Mouse (Mus musculus) midbrain, embryonic 14.5 days (tissue): ENCODE measurements around the gene Zfp319. TPM values are rescaled to one million over a fixed set of nuclear protein-coding genes. Genes with fewer than 3 reads are reported as not detected.
A peak's percentile ranks its signal among the peaks of the same experiment; 100 is the strongest.

Experiments used
- ATAC-seq: fragments of 200-750 bp; cut with Nextera tagmentation; 2 replicates; pipeline ENCODE4 v1.8.0; 2017; ENCODE audit warnings: moderate number of reproducible peaks, moderate library complexity; ENCODE audit not compliant: low FRiP score, low TSS enrichment
- DNase-seq: peaks from one replicate; pipeline ENCODE4 v3.0.0-alpha.2; 2015
- H3K27ac ChIP-seq: fragments of 300-500 bp; sonication (generic); replicated peaks from 2 replicates; pipeline ENCODE4 v1.5.1; 2014; ENCODE audit warnings: mild to moderate bottlenecking, low read depth, low read length, moderate library complexity
- H3K27me3 ChIP-seq: fragments of 300-500 bp; sonication (generic); 2 replicates; pipeline ENCODE4 v1.6.1; 2014; ENCODE audit warnings: low read length, control low read depth, mixed read lengths; ENCODE audit not compliant: control insufficient read depth, insufficient read depth
- H3K36me3 ChIP-seq: fragments of 300-500 bp; sonication (generic); 2 replicates; pipeline ENCODE4 v1.6.1; 2014; ENCODE audit warnings: low read length, control low read depth; ENCODE audit not compliant: control insufficient read depth, insufficient read depth
- H3K4me1 ChIP-seq: fragments of 300-500 bp; sonication (generic); 2 replicates; pipeline ENCODE4 v1.6.1; 2014; ENCODE audit warnings: mild to moderate bottlenecking, antibody characterized with exemption, low read length, control low read depth; ENCODE audit not compliant: control insufficient read depth, insufficient read depth
- H3K4me2 ChIP-seq: fragments of 300-500 bp; sonication (generic); 2 replicates; pipeline ENCODE4 v1.6.1; 2014; ENCODE audit warnings: mild to moderate bottlenecking, low read length, moderate library complexity
- H3K4me3 ChIP-seq: fragments of 300-500 bp; sonication (generic); replicated peaks from 2 replicates; pipeline ENCODE4 v1.5.1; 2014; ENCODE audit warnings: low read depth, low read length
- H3K9ac ChIP-seq: fragments of 300-500 bp; sonication (generic); replicated peaks from 2 replicates; pipeline ENCODE4 v1.6.1; 2014; ENCODE audit warnings: mild to moderate bottlenecking, low read length, moderate library complexity
- H3K9me3 ChIP-seq: fragments of 300-500 bp; sonication (generic); 2 replicates; pipeline ENCODE4 v1.6.1; 2016; ENCODE audit warnings: low read length, control low read depth, mixed read lengths; ENCODE audit not compliant: control insufficient read depth
- WGBS: fragments of 180-500 bp; shearing (Covaris S2); extraction: QIAGEN DNeasy Blood & Tissue Kit; methylation state at CpG from one replicate; pipeline ENCODE4 v1.1.7; 2014; 5-methylcytosine and 5-hydroxymethylcytosine counted together
- polyA plus RNA-seq: library from polyadenylated mRNA; unstranded; fragments of >200 nt; fragmentation: Nextera tagmentation; extraction: Ambion mirVana; gene quantifications from 2 replicates; pipeline ENCODE4 v1.2.1, GENCODE M21; 2014

Gene Zfp319
- polyA plus RNA-seq, 1 experiment from 2014 or later = 17.9 TPM

GRCm38 (mm10) chr8:95352871-95353866, 21.4 kb upstream of the Zfp319 start:
- peak; percentile 59 for ATAC-seq
- peak; percentile 81 for DNase-seq
- peaks cover 24% of the 10 kb centered on the region for H3K4me1 ChIP-seq
- peak overlapping the region; percentile 90 for H3K4me2 ChIP-seq
- 1% methylated on average over 62 of the region's 62 CpGs for WGBS
- H3K9ac ChIP-seq = peak overlapping the region; percentile 81
- H3K9me3 ChIP-seq = no peaks in the 10 kb centered on the region
- H3K27me3 ChIP-seq = no peaks in the 10 kb centered on the region
- peak overlapping the region; percentile 89 for H3K27ac ChIP-seq
- H3K36me3 ChIP-seq = no peaks in the 10 kb centered on the region
- peak overlapping the region; percentile 83 for H3K4me3 ChIP-seq

- H3K36me3 ChIP-seq = no peaks in the 10 kb centered on the region
- ATAC-seq (peak; percentile 69; the same call in 1 of the 2 replicates), DNase-seq (peak; percentile 89)
- peak within 1 kb of the TSS; percentile 90 for H3K4me2 ChIP-seq
- H3K27ac ChIP-seq = peak within 1 kb of the TSS; percentile 89
- H3K27me3 ChIP-seq = no peaks in the 10 kb centered on the region
- peaks cover 24% of the 10 kb centered on the region for H3K4me1 ChIP-seq
- peak within 1 kb of the TSS; percentile 81 for H3K9ac ChIP-seq
- peak within 1 kb of the TSS; percentile 83 for H3K4me3 ChIP-seq
- H3K9me3 ChIP-seq = no peaks in the 10 kb centered on the region
- WGBS = under 1% methylated on average over 79 of the region's 80 CpGs
These were observed 20.6 kb upstream of the Zfp319 start, which contains the start of gene Mmp15 for GRCm38 (mm10) chr8:95352151-95352870. Gene Mmp15, plus strand, starts transcription at chr8:95352268.

- WGBS = 2% methylated on average over 15 of the region's 15 CpGs
- H3K27ac ChIP-seq = 0 out of 2 replicates have a peak overlapping the region, but pooled peaks have one; percentile 89
These were observed 19.7 kb upstream of the Zfp319 start for GRCm38 (mm10) chr8:95351461-95351860.

GRCm38 (mm10) chr8:95348811-95349630, 17.3 kb upstream of the Zfp319 start:
- Histone ChIP-seq H3K4me3 (no peak overlapping the region), H3K36me3 (peaks cover 11% of the 10 kb centered on the region), H3K4me1 (peaks cover 16% of the 10 kb centered on the region), H3K9me3 (no peaks in the 10 kb centered on the region), H3K27ac (no peak overlapping the region), H3K27me3 (no peaks in the 10 kb centered on the region), H3K4me2 (no peak overlapping the region), H3K9ac (no peak overlapping the region)
- peak; percentile 73 for DNase-seq
- WGBS = 58% methylated on average over 19 of the region's 19 CpGs
- ATAC-seq = no peak

More at GRCm38 (mm10) chr8:95351461-95351860, 19.7 kb upstream of the Zfp319 start:
- Histone ChIP-seq H3K9ac (peak overlapping the region; percentile 81; the same call in 1 of the 2 replicates), H3K4me1 (peaks cover 24% of the 10 kb centered on the region), H3K4me3 (peak overlapping the region; percentile 83), H3K9me3 (no peaks in the 10 kb centered on the region), H3K27me3 (no peaks in the 10 kb centered on the region), H3K4me2 (peak overlapping the region; percentile 90), H3K36me3 (no peaks in the 10 kb centered on the region)
- DNase-seq = peak; percentile 82
- no peak for ATAC-seq

- Histone ChIP-seq H3K27ac (no peak overlapping the region), H3K27me3 (no peaks in the 10 kb centered on the region)
- ATAC-seq = no peak
These were observed 16.6 kb upstream of the Zfp319 start for GRCm38 (mm10) chr8:95348356-95348755.

GRCm38 (mm10) chr8:95346643-95347545, 15.1 kb upstream of the Zfp319 start:
- no peak overlapping the region for H3K9ac ChIP-seq
- H3K27me3 ChIP-seq = no peaks in the 10 kb centered on the region
- H3K9me3 ChIP-seq = no peaks in the 10 kb centered on the region
- no peak overlapping the region for H3K4me3 ChIP-seq
- 0 out of 2 replicates have a peak, but pooled peaks cover 6% of the 10 kb centered on the region for H3K4me1 ChIP-seq
- peak; percentile 51; the same call in 1 of the 2 replicates for ATAC-seq
- H3K27ac ChIP-seq = no peak overlapping the region
- WGBS = 32% methylated on average over 8 of the region's 8 CpGs
- peaks cover 21% of the 10 kb centered on the region for H3K36me3 ChIP-seq
- peak; percentile 91 for DNase-seq
- no peak overlapping the region for H3K4me2 ChIP-seq

More at GRCm38 (mm10) chr8:95348356-95348755, 16.6 kb upstream of the Zfp319 start:
- 87% methylated on average over 2 of the region's 2 CpGs for WGBS
- Histone ChIP-seq H3K4me3 (no peak overlapping the region), H3K36me3 (peaks cover 17% of the 10 kb centered on the region), H3K9me3 (no peaks in the 10 kb centered on the region), H3K4me1 (peaks cover 9% of the 10 kb centered on the region), H3K4me2 (no peak overlapping the region), H3K9ac (no peak overlapping the region)
- no peak for DNase-seq

GRCm38 (mm10) chr8:95344668-95345067, 12.9 kb upstream of the Zfp319 start:
- Histone ChIP-seq H3K27ac (no peak overlapping the region), H3K27me3 (no peaks in the 10 kb centered on the region), H3K36me3 (peaks cover 29% of the 10 kb centered on the region), H3K4me3 (no peak overlapping the region), H3K4me2 (no peak overlapping the region), H3K9ac (no peak overlapping the region), H3K9me3 (no peaks in the 10 kb centered on the region), H3K4me1 (no peaks in the 10 kb centered on the region)
- ATAC-seq (no peak), DNase-seq (no peak)
- 78% methylated on average over 6 of the region's 6 CpGs for WGBS
